ENCODE assay signal across 8 mouse cellular contexts in genomic region chr4:149979819-149980308, GRCm38 (mm10). TPM values are rescaled to one million over a fixed set of nuclear protein-coding genes. Genes with fewer than 3 reads are reported as not detected.
DNase-seq lines count a peak whose midpoint lies in the region; ATAC-seq lines count a peak whose summit lies in the region.

No protein-coding gene starts in this region.

- 5% methylated on average over 12 of the region's 12 CpGs for WGBS in embryonic facial prominence, embryonic 12.5 days
- whole genome bisulfite sequencing in limb, embryonic 13.5 days, result 4% methylated on average over 12 of the region's 12 CpGs
- 2% methylated on average over 12 of the region's 12 CpGs for WGBS in midbrain, embryonic 16.5 days

- no peaks in the 10 kb centered on the region for H3K9me3 ChIP-seq in embryonic facial prominence, embryonic 12.5 days
- no peaks in the 10 kb centered on the region for H3K9me3 ChIP-seq in limb, embryonic 13.5 days
- no peaks in the 10 kb centered on the region for H3K9me3 ChIP-seq in midbrain, embryonic 16.5 days (replicated peaks; ENCODE audit: control insufficient read depth, low read length, poor library complexity, severe bottlenecking)

- H3K9ac ChIP-seq in embryonic facial prominence, embryonic 12.5 days, result peak overlapping the region; percentile 36; the same call in 1 of the 2 replicates
- H3K9ac ChIP-seq in limb, embryonic 13.5 days, result peak overlapping the region; percentile 36; the same call in 1 of the 2 replicates
- H3K9ac ChIP-seq in midbrain, embryonic 16.5 days (ENCODE audit: low read depth, low read length), result peak overlapping the region; percentile 47; the same call in 1 of the 2 replicates

- H3K4me3 ChIP-seq in embryonic facial prominence, embryonic 12.5 days, result 0 out of 2 replicates have a peak overlapping the region, but pooled peaks have one; percentile 12
- H3K4me3 ChIP-seq in limb, embryonic 13.5 days, result peak overlapping the region; percentile 14
- H3K4me3 ChIP-seq in midbrain, embryonic 16.5 days (ENCODE audit: low read depth, low read length), result no peak overlapping the region

- H3K4me2 ChIP-seq in embryonic facial prominence, embryonic 12.5 days (replicated peaks), result peak overlapping the region; percentile 48
- peak overlapping the region; percentile 54 for H3K4me2 ChIP-seq in limb, embryonic 13.5 days (replicated peaks)
- H3K4me2 ChIP-seq in midbrain, embryonic 16.5 days (ENCODE audit: low read length), result peak overlapping the region; percentile 47

- peak; percentile 57; the same call in 1 of the 2 replicates for ATAC-seq in embryonic facial prominence, embryonic 12.5 days (ENCODE audit: insufficient number of reproducible peaks, insufficient read depth, low FRiP score, low TSS enrichment)
- peak; percentile 51 for ATAC-seq in limb, embryonic 13.5 days (ENCODE audit: low FRiP score, low read depth)
- ATAC-seq in midbrain, embryonic 16.5 days, result peak; percentile 59; the same call in 1 of the 2 replicates

- peak; percentile 91 for DNase-seq in 416B (ENCODE audit: low read depth)
- DNase-seq in adrenal gland, postnatal 36 days, result peak; percentile 88 to 89
- DNase-seq in heart, adult 8-10 months (ENCODE audit: low spot score), result peak; percentile 75
- peak; percentile 76 to 89 for DNase-seq in kidney, adult 8-10 months
- peak; percentile 50 to 61 for DNase-seq in spleen, postnatal 14 days (ENCODE audit: low spot score in 2 of 2)

- H3K4me1 ChIP-seq in embryonic facial prominence, embryonic 12.5 days, result peaks cover 17% of the 10 kb centered on the region
- peaks cover 29% of the 10 kb centered on the region for H3K4me1 ChIP-seq in limb, embryonic 13.5 days
- H3K4me1 ChIP-seq in midbrain, embryonic 16.5 days (ENCODE audit: control insufficient read depth, insufficient read depth, low read length), result peaks cover 7% of the 10 kb centered on the region; the same call in 1 of the 2 replicates

- H3K27me3 ChIP-seq in embryonic facial prominence, embryonic 12.5 days, result no peaks in the 10 kb centered on the region
- H3K27me3 ChIP-seq in limb, embryonic 13.5 days, result no peaks in the 10 kb centered on the region
- no peaks in the 10 kb centered on the region for H3K27me3 ChIP-seq in midbrain, embryonic 16.5 days (ENCODE audit: control insufficient read depth, insufficient read depth, low read depth, low read length)

- 0 out of 2 replicates have a peak overlapping the region, but pooled peaks have one; percentile 57 for H3K27ac ChIP-seq in embryonic facial prominence, embryonic 12.5 days
- H3K27ac ChIP-seq in limb, embryonic 13.5 days, result peak overlapping the region; percentile 78; the same call in 1 of the 2 replicates
- H3K27ac ChIP-seq in midbrain, embryonic 16.5 days (ENCODE audit: low read length), result no peak overlapping the region

- H3K36me3 ChIP-seq in embryonic facial prominence, embryonic 12.5 days, result no peaks in the 10 kb centered on the region; the same call in 1 of the 2 replicates
- peaks cover 22% of the 10 kb centered on the region for H3K36me3 ChIP-seq in limb, embryonic 13.5 days
- no peaks in the 10 kb centered on the region for H3K36me3 ChIP-seq in midbrain, embryonic 16.5 days (ENCODE audit: control insufficient read depth, insufficient read depth, low read length)

RNA-seq across cellular contexts. Expression of gene Spsb1, which starts 25.0 kb away (rescaled TPM):
- total RNA-seq in adrenal gland, postnatal 36 days (2021), result 10 to 100 TPM; 21.8 to 52.7 TPM
- polyA plus RNA-seq in embryonic facial prominence, embryonic 12.5 days (2016; fragmentation: Nextera tagmentation; extraction: Ambion mirVana), result 21.0 and 22.6 TPM in 2 replicates
- total RNA-seq in heart, adult 8-10 months (2022), result 10 to 100 TPM; 24.7 to 43.0 (median 31.0) TPM
- polyA plus RNA-seq in limb, embryonic 13.5 days (2015; fragmentation: Nextera tagmentation; extraction: Ambion mirVana), result 18.1 and 22.3 TPM in 2 replicates
- 3.8 and 5.1 TPM in 2 replicates for polyA plus RNA-seq in midbrain, embryonic 16.5 days (2015; fragmentation: Nextera tagmentation; extraction: Ambion mirVana)

RNA-seq across cellular contexts. Expression of gene H6pd, which starts 29.0 kb away (rescaled TPM):
- total RNA-seq in adrenal gland, postnatal 36 days (2021), result 100 to 1,000 TPM; 152 to 160 TPM
- polyA plus RNA-seq in embryonic facial prominence, embryonic 12.5 days (2016; fragmentation: Nextera tagmentation; extraction: Ambion mirVana), result 7.4 and 8.4 TPM in 2 replicates
- total RNA-seq in heart, adult 8-10 months (2022), result 10 to 100 TPM; 37.5 to 44.8 (median 41.2) TPM
- 11.1 and 11.2 TPM in 2 replicates for polyA plus RNA-seq in limb, embryonic 13.5 days (2015; fragmentation: Nextera tagmentation; extraction: Ambion mirVana)
- 2.5 and 3.1 TPM in 2 replicates for polyA plus RNA-seq in midbrain, embryonic 16.5 days (2015; fragmentation: Nextera tagmentation; extraction: Ambion mirVana)
